Mouse (Mus musculus): Measurements from ENCODE around the gene Pts. TPM values are rescaled to one million over a fixed set of nuclear protein-coding genes. Genes with fewer than 3 reads are reported as not detected.
A peak's percentile ranks its signal among the peaks of the same experiment; 100 is the strongest.

The Pts gene
- polyA plus RNA-seq, 1 experiment from 2014 or later, result 93.7 TPM

DNA sequence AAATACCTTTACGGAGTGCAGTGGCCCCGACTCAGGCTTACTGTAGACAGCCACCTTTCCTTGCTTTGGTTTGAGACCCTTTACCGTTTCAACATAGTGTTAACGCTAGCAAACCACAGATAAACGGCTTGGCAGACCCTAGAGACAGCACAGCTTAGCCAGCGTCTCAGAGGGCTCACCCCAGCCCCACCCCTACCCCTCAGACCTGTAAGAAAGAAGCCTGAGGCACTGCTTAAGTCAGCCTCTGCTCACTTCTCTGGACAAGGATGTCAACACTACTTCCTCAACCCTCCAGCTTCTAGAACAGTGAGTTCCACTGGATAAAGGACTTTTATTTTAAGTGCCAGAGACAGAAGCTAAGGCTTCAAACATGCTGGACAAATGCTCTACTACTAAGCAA is 32.0 kb downstream of the Pts start:
- Histone ChIP-seq H3K36me3 (no peaks in the 10 kb centered on the region), H3K9me3 (no peaks in the 10 kb centered on the region), H3K4me3 (0 out of 2 replicates have a peak overlapping the region, but pooled peaks have one; percentile 16), H3K4me1 (replicated peaks) (peaks cover 26% of the 10 kb centered on the region), H3K27me3 (ENCODE audit: insufficient read depth, poor library complexity, severe bottlenecking) (no peaks in the 10 kb centered on the region), H3K27ac (peak overlapping the region; percentile 70)
- WGBS, result 19% methylated on average over 6 of the region's 6 CpGs
- DNase-seq (ENCODE audit: low spot score), result no peak

DNA sequence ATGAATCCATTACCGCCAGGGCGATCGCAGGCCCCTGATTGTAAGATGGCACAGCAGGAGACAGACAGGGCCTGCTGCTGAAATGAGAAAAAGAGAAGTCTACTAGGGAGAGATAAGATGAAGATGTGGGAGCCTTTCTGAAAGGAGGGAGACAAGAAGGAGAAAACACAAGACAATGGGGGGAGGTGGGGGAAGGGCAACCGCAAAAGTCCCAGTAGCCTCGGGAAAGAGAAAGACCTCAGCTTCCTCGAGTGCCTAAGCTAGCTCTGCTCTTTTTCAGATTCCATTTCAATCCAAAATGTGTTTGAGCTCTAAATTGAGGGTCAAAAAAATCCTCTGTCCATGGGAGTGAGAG is 32.4 kb downstream of the Pts start:
- H3K27ac ChIP-seq, result peak overlapping the region; percentile 70
- DNase-seq (ENCODE audit: low spot score), result no peak

DNA sequence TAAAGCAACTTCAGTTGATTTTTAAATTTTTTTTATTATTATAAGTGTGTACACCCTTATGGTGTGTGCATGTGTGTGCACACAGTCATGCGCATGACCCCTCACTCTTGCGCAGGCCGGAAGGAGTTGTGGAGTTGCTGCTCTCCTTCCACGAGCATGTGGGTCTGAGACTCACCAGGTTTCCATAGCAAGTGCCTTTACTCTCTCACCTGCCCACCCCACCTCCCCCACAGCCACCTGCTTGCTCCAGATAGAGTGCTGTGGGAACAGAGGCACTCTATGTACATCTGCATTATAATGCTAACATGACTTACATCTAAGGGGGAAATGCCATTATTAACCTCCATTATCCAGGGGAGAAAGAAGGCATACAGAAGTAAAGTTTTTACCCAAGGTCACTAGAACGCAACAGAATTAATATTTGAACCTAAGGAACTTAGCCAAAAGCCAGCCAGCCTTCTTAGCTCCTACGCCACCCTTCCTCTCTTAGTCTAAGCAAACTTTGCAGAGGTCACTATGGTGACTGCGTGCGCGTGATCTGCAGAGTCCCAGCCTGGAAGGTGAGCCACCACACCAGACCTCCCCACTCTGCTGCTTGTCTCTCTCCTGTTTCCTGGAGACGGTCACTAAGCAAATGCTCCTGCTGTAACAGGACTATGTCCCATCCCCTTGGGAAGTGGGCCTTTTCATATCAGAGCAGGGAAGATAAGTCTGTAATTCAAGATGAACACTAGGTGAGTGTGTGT is 32.9 kb downstream of the Pts start:
- Histone ChIP-seq H3K36me3 (no peaks in the 10 kb centered on the region), H3K4me3 (0 out of 2 replicates have a peak overlapping the region, but pooled peaks have one; percentile 16), H3K4me1 (replicated peaks) (peaks cover 23% of the 10 kb centered on the region), H3K27ac (peak overlapping the region; percentile 70), H3K9me3 (no peaks in the 10 kb centered on the region), H3K27me3 (ENCODE audit: insufficient read depth, poor library complexity, severe bottlenecking) (no peaks in the 10 kb centered on the region)
- no peak for DNase-seq (ENCODE audit: low spot score)
- WGBS, result 66% methylated on average over 10 of the region's 10 CpGs

More for the DNA sequence above, 32.4 kb downstream of the Pts start:
- 23% methylated on average over 6 of the region's 6 CpGs for WGBS
- Histone ChIP-seq H3K4me1 (replicated peaks) (peaks cover 26% of the 10 kb centered on the region), H3K9me3 (no peaks in the 10 kb centered on the region), H3K27me3 (ENCODE audit: insufficient read depth, poor library complexity, severe bottlenecking) (no peaks in the 10 kb centered on the region), H3K36me3 (no peaks in the 10 kb centered on the region), H3K4me3 (0 out of 2 replicates have a peak overlapping the region, but pooled peaks have one; percentile 16)

DNA sequence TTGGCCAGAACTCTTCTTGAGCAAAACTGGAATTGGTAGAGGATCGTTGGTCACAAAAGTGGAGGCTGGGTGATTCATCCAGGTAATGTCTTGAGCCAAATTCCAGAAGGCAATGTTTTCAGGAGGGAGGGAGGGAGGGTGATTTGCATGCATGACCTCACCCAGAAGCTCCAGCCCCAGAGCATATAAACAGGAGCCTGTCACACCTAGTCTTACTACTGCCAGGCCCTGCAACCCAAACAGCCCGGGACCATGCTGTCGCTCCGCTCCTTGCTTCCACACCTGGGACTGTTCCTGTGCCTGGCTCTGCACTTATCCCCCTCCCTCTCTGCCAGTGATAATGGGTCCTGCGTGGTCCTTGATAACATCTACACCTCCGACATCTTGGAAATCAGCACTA is 34.2 kb downstream of the Pts start, which contains the start of gene Plet1:
Gene Plet1 (plus strand): TSS at position 215 of the 400 bp plus-strand sequence.
- H3K27me3 ChIP-seq (ENCODE audit: insufficient read depth, poor library complexity, severe bottlenecking), result no peaks in the 10 kb centered on the region
- WGBS, result 83% methylated on average over 6 of the region's 6 CpGs
- DNase-seq (ENCODE audit: low spot score), result no peak
- H3K36me3 ChIP-seq, result no peaks in the 10 kb centered on the region
- no peak within 1 kb of the TSS for H3K4me3 ChIP-seq
- no peaks in the 10 kb centered on the region for H3K9me3 ChIP-seq
- H3K4me1 ChIP-seq (replicated peaks), result peaks cover 21% of the 10 kb centered on the region
- no peak within 1 kb of the TSS for H3K27ac ChIP-seq

DNA sequence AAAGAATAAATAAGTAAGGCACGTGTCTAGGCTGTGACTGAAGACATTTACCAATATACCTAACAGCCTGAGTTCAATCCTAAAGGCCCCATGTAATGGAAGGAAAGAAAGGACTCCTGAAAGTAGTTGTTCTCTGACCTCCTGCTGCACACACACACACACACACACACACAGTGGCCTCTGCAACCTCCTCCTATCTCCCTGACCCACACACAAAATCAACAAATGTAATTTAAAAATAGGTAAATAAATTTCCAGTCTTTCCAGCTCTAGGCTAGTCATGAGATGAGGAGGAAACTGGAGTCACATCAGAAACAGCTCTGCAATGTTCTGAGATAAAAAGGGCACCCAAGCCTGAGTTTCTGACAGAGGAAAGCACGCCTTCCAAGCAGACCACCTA is 34.7 kb downstream of the Pts start:
- WGBS, result 69% methylated on average over 2 of the region's 2 CpGs
- Histone ChIP-seq H3K4me1 (replicated peaks) (peaks cover 21% of the 10 kb centered on the region), H3K4me3 (no peak overlapping the region), H3K27ac (no peak overlapping the region), H3K36me3 (no peaks in the 10 kb centered on the region), H3K9me3 (no peaks in the 10 kb centered on the region), H3K27me3 (ENCODE audit: insufficient read depth, poor library complexity, severe bottlenecking) (no peaks in the 10 kb centered on the region)
- DNase-seq (ENCODE audit: low spot score), result no peak

DNA sequence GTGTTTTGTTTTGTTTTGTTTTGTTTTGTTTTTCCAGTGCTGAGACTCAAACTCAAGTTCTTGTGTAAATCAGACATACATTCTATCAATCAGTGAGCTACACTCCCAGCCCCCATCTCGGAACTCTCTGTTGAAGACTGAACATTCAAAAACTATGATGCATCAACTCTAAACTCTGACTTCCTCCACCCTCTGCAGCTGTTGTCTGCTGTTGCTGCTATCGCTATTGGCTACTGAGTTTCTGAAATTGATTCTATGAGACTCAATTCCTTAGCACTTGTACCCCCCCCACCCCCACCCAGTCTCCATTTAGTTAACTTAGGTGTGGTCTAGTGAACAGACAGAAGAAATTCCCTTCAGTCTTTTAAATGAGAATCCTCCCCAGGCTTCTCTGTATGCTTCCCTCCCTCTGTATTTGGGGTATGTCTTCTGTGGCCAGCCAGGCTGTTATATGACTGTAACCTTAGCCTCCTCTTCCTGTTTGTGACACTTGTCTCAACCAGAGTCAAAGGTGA is 36.9 kb downstream of the Pts start:
- Histone ChIP-seq H3K27me3 (ENCODE audit: insufficient read depth, poor library complexity, severe bottlenecking) (no peaks in the 10 kb centered on the region), H3K27ac (no peak overlapping the region), H3K4me1 (replicated peaks) (peaks cover 15% of the 10 kb centered on the region), H3K4me3 (no peak overlapping the region), H3K36me3 (no peaks in the 10 kb centered on the region), H3K9me3 (no peaks in the 10 kb centered on the region)
- no peak for DNase-seq (ENCODE audit: low spot score)
- 87% methylated on average over 2 of the region's 2 CpGs for WGBS

DNA sequence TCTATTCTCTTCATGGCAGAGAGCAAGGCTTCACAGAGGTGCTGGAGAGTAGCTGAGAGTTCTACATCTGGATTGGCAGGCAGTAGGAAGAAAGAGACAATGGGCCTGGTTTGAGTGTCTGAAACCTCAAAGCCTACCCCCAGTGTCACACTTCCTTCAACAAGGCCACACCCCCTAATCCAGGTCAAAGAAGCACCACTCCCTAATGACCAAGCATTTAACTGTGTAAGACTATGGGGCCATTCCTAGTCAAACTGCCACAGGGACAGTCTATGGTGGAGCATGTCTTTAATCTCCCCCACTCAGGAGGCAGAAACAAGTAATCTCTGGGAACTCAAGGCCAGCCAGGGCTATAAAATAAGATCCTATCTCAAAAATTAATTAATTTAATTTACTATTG is 37.7 kb downstream of the Pts start:
- H3K36me3 ChIP-seq, result no peaks in the 10 kb centered on the region
- no peak overlapping the region for H3K27ac ChIP-seq
- no peaks in the 10 kb centered on the region for H3K9me3 ChIP-seq
- no peaks in the 10 kb centered on the region for H3K27me3 ChIP-seq (ENCODE audit: insufficient read depth, poor library complexity, severe bottlenecking)
- H3K4me3 ChIP-seq, result no peak overlapping the region
- H3K4me1 ChIP-seq (replicated peaks), result peaks cover 10% of the 10 kb centered on the region
- no peak for DNase-seq (ENCODE audit: low spot score)

DNA sequence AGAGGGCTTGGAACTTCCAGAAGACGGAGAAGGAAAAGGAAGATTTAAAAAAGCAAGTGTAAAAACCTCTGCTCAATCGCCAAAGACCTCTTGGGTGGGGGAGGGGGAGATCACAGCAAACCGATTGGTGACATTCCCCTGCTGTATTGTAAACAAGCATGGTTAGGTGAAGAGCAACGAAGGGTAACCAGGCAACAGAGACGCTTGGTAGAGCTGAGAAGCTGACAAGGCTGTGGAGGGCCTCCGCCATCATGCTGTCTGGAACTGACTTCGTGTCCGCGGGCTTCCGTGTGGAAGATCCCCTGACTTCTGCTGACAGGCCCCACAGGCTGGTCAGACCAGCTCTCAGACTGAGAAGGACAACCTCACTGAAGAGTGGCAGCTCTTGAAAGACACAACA is 43.0 kb downstream of the Pts start:
- Histone ChIP-seq H3K27me3 (ENCODE audit: insufficient read depth, poor library complexity, severe bottlenecking) (no peaks in the 10 kb centered on the region), H3K9me3 (no peaks in the 10 kb centered on the region), H3K36me3 (no peaks in the 10 kb centered on the region), H3K4me3 (peak overlapping the region; percentile 26), H3K4me1 (replicated peaks) (peaks cover 11% of the 10 kb centered on the region), H3K27ac (no peak overlapping the region)
- DNase-seq (ENCODE audit: low spot score), result peak; percentile 28
- 7% methylated on average over 10 of the region's 10 CpGs for WGBS

DNA sequence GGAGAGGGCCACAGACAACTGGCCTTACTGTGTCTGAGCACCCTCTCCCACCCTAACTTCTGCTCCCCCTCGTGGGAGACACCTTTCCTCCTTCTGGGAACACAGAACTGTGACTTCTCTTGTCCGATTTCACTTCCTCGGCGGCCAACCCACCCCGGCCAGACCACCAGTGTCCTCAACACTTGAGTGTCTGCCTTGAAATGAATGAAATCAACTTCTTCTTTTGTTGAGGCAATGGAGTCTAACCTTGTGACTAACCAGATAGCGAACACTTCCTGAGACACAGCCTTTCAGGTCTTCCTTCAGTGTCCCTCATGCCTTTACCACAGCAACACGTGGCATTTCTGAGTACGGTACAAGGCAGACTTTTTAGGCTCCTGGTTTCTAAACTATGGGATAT is 45.8 kb downstream of the Pts start:
- H3K36me3 ChIP-seq, result no peaks in the 10 kb centered on the region
- H3K4me1 ChIP-seq (replicated peaks), result peaks cover 19% of the 10 kb centered on the region
- 88% methylated on average over 8 of the region's 8 CpGs for WGBS
- no peak for DNase-seq (ENCODE audit: low spot score)
- no peak overlapping the region for H3K27ac ChIP-seq
- H3K4me3 ChIP-seq, result no peak overlapping the region
- no peaks in the 10 kb centered on the region for H3K9me3 ChIP-seq
- H3K27me3 ChIP-seq (ENCODE audit: insufficient read depth, poor library complexity, severe bottlenecking), result no peaks in the 10 kb centered on the region

DNA sequence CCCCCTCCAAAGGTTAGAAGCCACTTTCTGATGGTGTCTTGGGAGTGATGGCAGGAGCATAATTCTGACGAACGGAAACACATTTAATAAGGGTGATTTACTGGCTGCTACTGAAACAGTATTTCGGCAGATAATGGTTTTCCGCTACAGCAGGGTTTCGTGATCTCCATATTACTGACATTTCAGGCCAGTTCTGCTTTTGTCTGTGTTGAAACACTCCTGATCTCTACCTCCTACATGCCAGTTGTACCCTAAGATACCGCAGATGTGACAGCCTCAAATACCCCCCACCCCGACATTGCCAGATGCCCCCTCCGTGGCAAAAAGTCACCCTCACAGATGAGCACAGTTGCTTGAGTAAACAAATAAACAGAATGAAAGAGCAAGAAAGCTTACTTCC is 49.0 kb downstream of the Pts start:
- Histone ChIP-seq H3K4me3 (no peak overlapping the region), H3K36me3 (no peaks in the 10 kb centered on the region), H3K9me3 (no peaks in the 10 kb centered on the region), H3K4me1 (replicated peaks) (0 out of 2 replicates have a peak, but pooled peaks cover 14% of the 10 kb centered on the region), H3K27ac (no peak overlapping the region), H3K27me3 (ENCODE audit: insufficient read depth, poor library complexity, severe bottlenecking) (no peaks in the 10 kb centered on the region)
- WGBS, result 60% methylated on average over 8 of the region's 8 CpGs
- DNase-seq (ENCODE audit: low spot score), result no peak

DNA sequence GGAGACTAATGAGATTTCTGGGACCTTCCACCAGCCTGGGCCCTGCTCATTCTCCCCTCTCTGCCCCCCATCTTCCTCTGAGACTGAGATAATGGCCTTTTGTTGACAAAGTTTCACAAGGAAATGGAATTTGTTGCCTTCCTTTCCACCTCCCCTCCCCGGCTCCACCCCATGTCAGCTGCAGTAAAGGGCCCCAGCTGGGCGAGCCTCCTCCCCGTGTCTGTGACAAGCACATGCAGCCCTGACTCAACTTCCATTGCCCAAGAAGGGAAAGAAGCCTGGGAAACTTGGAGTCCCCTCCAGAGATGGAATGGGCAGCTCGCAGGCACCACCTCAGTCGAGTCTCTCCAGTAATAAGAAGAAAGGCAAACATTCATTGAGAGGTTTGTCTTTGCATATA is 49.7 kb downstream of the Pts start:
- 17% methylated on average over 5 of the region's 5 CpGs for WGBS
- Histone ChIP-seq H3K9me3 (no peaks in the 10 kb centered on the region), H3K27me3 (ENCODE audit: insufficient read depth, poor library complexity, severe bottlenecking) (no peaks in the 10 kb centered on the region), H3K4me1 (replicated peaks) (0 out of 2 replicates have a peak, but pooled peaks cover 14% of the 10 kb centered on the region), H3K4me3 (no peak overlapping the region), H3K36me3 (no peaks in the 10 kb centered on the region), H3K27ac (no peak overlapping the region)
- DNase-seq (ENCODE audit: low spot score), result no peak

DNA sequence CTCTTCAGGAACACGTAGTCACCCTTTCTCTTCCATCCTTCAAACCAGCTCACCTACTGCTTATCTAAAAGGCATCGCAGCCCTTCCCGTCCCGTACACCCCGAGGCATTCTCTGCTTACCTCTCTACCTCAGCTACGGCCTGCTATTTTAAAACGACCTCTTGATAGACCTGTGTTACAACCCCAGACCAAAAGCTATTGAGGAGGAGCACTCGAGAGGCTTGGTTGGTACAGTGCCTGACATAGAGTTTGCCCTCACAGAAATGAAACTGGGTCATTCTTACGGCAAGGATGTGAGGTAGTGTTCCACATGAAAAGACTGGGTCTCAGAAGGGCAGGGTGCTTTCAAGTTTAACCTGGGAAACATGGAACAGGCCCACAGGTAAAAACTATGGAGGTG is 51.3 kb downstream of the Pts start:
- DNase-seq (ENCODE audit: low spot score), result no peak
- H3K4me1 ChIP-seq (replicated peaks), result peaks cover 14% of the 10 kb centered on the region; the same call in 1 of the 2 replicates
- WGBS, result 86% methylated on average over 9 of the region's 9 CpGs
- H3K9me3 ChIP-seq, result no peaks in the 10 kb centered on the region
- H3K4me3 ChIP-seq, result no peak overlapping the region
- H3K36me3 ChIP-seq, result no peaks in the 10 kb centered on the region
- H3K27ac ChIP-seq, result no peak overlapping the region
- no peaks in the 10 kb centered on the region for H3K27me3 ChIP-seq (ENCODE audit: insufficient read depth, poor library complexity, severe bottlenecking)

DNA sequence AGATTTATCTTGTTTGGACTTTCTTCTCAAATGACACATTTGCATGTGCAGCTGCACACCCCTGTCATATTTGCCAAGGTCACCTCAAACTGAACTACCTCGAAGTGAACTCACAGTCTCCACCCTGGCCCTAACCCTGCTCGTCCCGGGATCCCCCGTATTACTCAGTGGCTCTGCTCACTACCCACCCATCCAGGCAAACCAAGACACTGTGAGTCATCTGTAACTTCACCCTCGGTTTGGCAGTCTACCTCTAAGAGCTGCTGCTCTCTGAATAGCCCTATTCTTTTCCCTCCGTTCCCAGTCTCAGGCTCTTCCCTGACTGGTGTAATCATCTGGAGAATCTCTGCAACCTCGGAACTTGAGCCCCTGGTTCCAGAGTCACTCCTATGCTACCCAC is 51.9 kb downstream of the Pts start:
- Histone ChIP-seq H3K4me1 (replicated peaks) (peaks cover 14% of the 10 kb centered on the region; the same call in 1 of the 2 replicates), H3K27me3 (ENCODE audit: insufficient read depth, poor library complexity, severe bottlenecking) (no peaks in the 10 kb centered on the region), H3K4me3 (no peak overlapping the region), H3K9me3 (no peaks in the 10 kb centered on the region), H3K27ac (no peak overlapping the region), H3K36me3 (no peaks in the 10 kb centered on the region)
- WGBS, result 67% methylated on average over 7 of the region's 7 CpGs
- DNase-seq (ENCODE audit: low spot score), result no peak
